Mouse (Mus musculus): Measurements from ENCODE around the gene Fibcd1. TPM values are rescaled to one million over a fixed set of nuclear protein-coding genes. Genes with fewer than 3 reads are reported as not detected.

Gene Fibcd1
- polyA plus RNA-seq, 1 experiment, result 0.20 TPM

DNA sequence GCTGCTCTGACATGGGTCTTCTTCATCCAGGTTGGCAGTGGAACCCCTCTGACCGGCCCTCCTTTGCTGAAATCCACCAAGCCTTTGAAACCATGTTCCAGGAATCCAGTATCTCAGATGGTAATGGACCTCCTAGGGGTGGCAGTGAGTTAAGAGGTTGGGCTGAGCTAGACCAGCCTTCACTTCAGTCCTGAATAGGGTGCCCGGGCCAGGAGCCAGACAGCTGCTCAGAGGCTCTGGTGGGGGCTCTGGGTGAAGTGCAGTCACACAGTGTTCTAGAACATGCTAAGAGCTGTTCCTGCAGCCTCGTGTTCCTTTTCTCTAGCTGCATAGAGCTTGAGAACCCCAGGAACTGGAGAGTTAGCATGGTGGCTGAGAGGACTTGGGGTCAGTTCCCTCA is 48.9 kb downstream of the Fibcd1 start:
- TF ChIP-seq CTCF (IDR thresholded peaks at IDR 0.05; ENCODE audit: extremely low read depth, insufficient read depth, insufficient read length, insufficient replicate concordance) (no peak), POLR2A (IDR thresholded peaks at IDR 0.05; ENCODE audit: low read depth, low read length) (no peak)
- WGBS, result 90% methylated on average over 3 of the region's 3 CpGs
- Histone ChIP-seq H3K36me3 (ENCODE audit: control insufficient read depth, insufficient read depth, low read length) (peaks cover 46% of the 10 kb centered on the region), H3K27me3 (ENCODE audit: control insufficient read depth, insufficient read depth, low read length) (no peaks in the 10 kb centered on the region), H3K4me1 (ENCODE audit: control insufficient read depth, insufficient read depth, insufficient read length) (no peaks in the 10 kb centered on the region), H3K27ac (ENCODE audit: insufficient read depth, low read length) (no peak overlapping the region), H3K4me3 (ENCODE audit: extremely low read depth, insufficient read depth, insufficient read length) (no peak overlapping the region)
- no peak for DNase-seq (ENCODE audit: low read depth in 1 of 2, low spot score in 2 of 2)

GRCm38 (mm10) chr2:31792611-31793010 is 53.2 kb downstream of the Fibcd1 start:
- TF ChIP-seq CTCF (IDR thresholded peaks at IDR 0.05; ENCODE audit: extremely low read depth, insufficient read depth, insufficient read length, insufficient replicate concordance) (no peak), POLR2A (IDR thresholded peaks at IDR 0.05; ENCODE audit: low read depth, low read length) (no peak)
- H3K4me1 ChIP-seq (ENCODE audit: control insufficient read depth, insufficient read depth, insufficient read length), result no peaks in the 10 kb centered on the region
- H3K36me3 ChIP-seq (ENCODE audit: control insufficient read depth, insufficient read depth, low read length), result peaks cover 32% of the 10 kb centered on the region
- H3K4me3 ChIP-seq (ENCODE audit: extremely low read depth, insufficient read depth, insufficient read length), result no peak overlapping the region
- 87% methylated on average over 6 of the region's 6 CpGs for WGBS
- H3K27me3 ChIP-seq (ENCODE audit: control insufficient read depth, insufficient read depth, low read length), result no peaks in the 10 kb centered on the region
- DNase-seq (ENCODE audit: low read depth in 1 of 2, low spot score in 2 of 2), result no peak
- no peak overlapping the region for H3K27ac ChIP-seq (ENCODE audit: insufficient read depth, low read length)

GRCm38 (mm10) chr2:31791260-31791659 is 54.5 kb downstream of the Fibcd1 start:
- Histone ChIP-seq H3K27me3 (ENCODE audit: control insufficient read depth, insufficient read depth, low read length) (no peaks in the 10 kb centered on the region), H3K27ac (ENCODE audit: insufficient read depth, low read length) (no peak overlapping the region), H3K36me3 (ENCODE audit: control insufficient read depth, insufficient read depth, low read length) (peaks cover 27% of the 10 kb centered on the region), H3K4me3 (ENCODE audit: extremely low read depth, insufficient read depth, insufficient read length) (no peak overlapping the region), H3K4me1 (ENCODE audit: control insufficient read depth, insufficient read depth, insufficient read length) (no peaks in the 10 kb centered on the region)
- TF ChIP-seq CTCF (IDR thresholded peaks at IDR 0.05; ENCODE audit: extremely low read depth, insufficient read depth, insufficient read length, insufficient replicate concordance) (no peak), POLR2A (IDR thresholded peaks at IDR 0.05; ENCODE audit: low read depth, low read length) (no peak)
- DNase-seq (ENCODE audit: low read depth in 1 of 2, low spot score in 2 of 2), result no peak
- 91% methylated on average over 8 of the region's 8 CpGs for WGBS

GRCm38 (mm10) chr2:31790728-31791251 is 55.0 kb downstream of the Fibcd1 start:
- peaks cover 27% of the 10 kb centered on the region for H3K36me3 ChIP-seq (ENCODE audit: control insufficient read depth, insufficient read depth, low read length)
- no peak overlapping the region for H3K4me3 ChIP-seq (ENCODE audit: extremely low read depth, insufficient read depth, insufficient read length)
- 90% methylated on average over 13 of the region's 13 CpGs for WGBS
- no peak for TF ChIP-seq CTCF (IDR thresholded peaks at IDR 0.05; ENCODE audit: extremely low read depth, insufficient read depth, insufficient read length, insufficient replicate concordance)
- no peak for TF ChIP-seq POLR2A (IDR thresholded peaks at IDR 0.05; ENCODE audit: low read depth, low read length)
- no peak overlapping the region for H3K27ac ChIP-seq (ENCODE audit: insufficient read depth, low read length)
- no peak for DNase-seq (ENCODE audit: low read depth in 1 of 2, low spot score in 2 of 2)
- no peaks in the 10 kb centered on the region for H3K27me3 ChIP-seq (ENCODE audit: control insufficient read depth, insufficient read depth, low read length)
- no peaks in the 10 kb centered on the region for H3K4me1 ChIP-seq (ENCODE audit: control insufficient read depth, insufficient read depth, insufficient read length)

GRCm38 (mm10) chr2:31789215-31789614 is 56.6 kb downstream of the Fibcd1 start:
- no peaks in the 10 kb centered on the region for H3K4me1 ChIP-seq (ENCODE audit: control insufficient read depth, insufficient read depth, insufficient read length)
- H3K36me3 ChIP-seq (ENCODE audit: control insufficient read depth, insufficient read depth, low read length), result peaks cover 23% of the 10 kb centered on the region
- WGBS, result 90% methylated on average over 2 of the region's 2 CpGs
- no peak for DNase-seq (ENCODE audit: low read depth in 1 of 2, low spot score in 2 of 2)
- H3K27me3 ChIP-seq (ENCODE audit: control insufficient read depth, insufficient read depth, low read length), result no peaks in the 10 kb centered on the region
- no peak overlapping the region for H3K27ac ChIP-seq (ENCODE audit: insufficient read depth, low read length)
- H3K4me3 ChIP-seq (ENCODE audit: extremely low read depth, insufficient read depth, insufficient read length), result no peak overlapping the region
- no peak for TF ChIP-seq POLR2A (IDR thresholded peaks at IDR 0.05; ENCODE audit: low read depth, low read length)
- no peak for TF ChIP-seq CTCF (IDR thresholded peaks at IDR 0.05; ENCODE audit: extremely low read depth, insufficient read depth, insufficient read length, insufficient replicate concordance)

DNA sequence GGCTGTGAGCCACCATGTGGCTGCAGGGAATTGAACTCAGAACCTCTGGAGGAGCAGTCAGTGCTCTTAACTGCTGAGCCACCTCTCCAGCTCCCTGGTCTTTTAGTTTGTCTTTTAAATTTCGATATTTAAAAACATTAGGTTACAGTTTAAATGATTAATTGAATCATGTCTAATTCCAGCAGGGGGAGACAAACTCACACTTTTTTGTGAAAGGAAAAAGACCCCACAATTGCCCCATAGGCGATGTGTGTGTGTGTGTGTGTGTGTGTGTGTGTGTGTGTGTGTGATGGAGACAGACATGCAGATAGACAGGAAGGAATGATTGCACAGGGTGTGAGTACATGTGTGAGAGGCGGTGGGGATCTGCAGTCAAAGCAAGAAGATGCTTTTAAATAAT is 57.6 kb downstream of the Fibcd1 start:
- no peaks in the 10 kb centered on the region for H3K27me3 ChIP-seq (ENCODE audit: control insufficient read depth, insufficient read depth, low read length)
- WGBS, result 76% methylated on average over 3 of the region's 3 CpGs
- TF ChIP-seq CTCF (IDR thresholded peaks at IDR 0.05; ENCODE audit: extremely low read depth, insufficient read depth, insufficient read length, insufficient replicate concordance) (no peak), POLR2A (IDR thresholded peaks at IDR 0.05; ENCODE audit: low read depth, low read length) (no peak)

GRCm38 (mm10) chr2:31787029-31787428 is 58.8 kb downstream of the Fibcd1 start:
- Histone ChIP-seq H3K4me1 (ENCODE audit: control insufficient read depth, insufficient read depth, insufficient read length) (no peaks in the 10 kb centered on the region), H3K4me3 (ENCODE audit: extremely low read depth, insufficient read depth, insufficient read length) (no peak overlapping the region), H3K27me3 (ENCODE audit: control insufficient read depth, insufficient read depth, low read length) (no peaks in the 10 kb centered on the region), H3K27ac (ENCODE audit: insufficient read depth, low read length) (no peak overlapping the region), H3K36me3 (ENCODE audit: control insufficient read depth, insufficient read depth, low read length) (peaks cover 20% of the 10 kb centered on the region)
- peak; percentile 90 for TF ChIP-seq CTCF (IDR thresholded peaks at IDR 0.05; ENCODE audit: extremely low read depth, insufficient read depth, insufficient read length, insufficient replicate concordance)
- no peak for TF ChIP-seq POLR2A (IDR thresholded peaks at IDR 0.05; ENCODE audit: low read depth, low read length)
- 35% methylated on average over 7 of the region's 7 CpGs for WGBS
- DNase-seq (ENCODE audit: low read depth in 1 of 2, low spot score in 2 of 2), result peak; percentile 33 to 74

More for the DNA sequence above, 57.6 kb downstream of the Fibcd1 start:
- H3K36me3 ChIP-seq (ENCODE audit: control insufficient read depth, insufficient read depth, low read length), result peaks cover 23% of the 10 kb centered on the region
- no peak overlapping the region for H3K4me3 ChIP-seq (ENCODE audit: extremely low read depth, insufficient read depth, insufficient read length)
- no peak for DNase-seq (ENCODE audit: low read depth in 1 of 2, low spot score in 2 of 2)
- H3K4me1 ChIP-seq (ENCODE audit: control insufficient read depth, insufficient read depth, insufficient read length), result no peaks in the 10 kb centered on the region
- H3K27ac ChIP-seq (ENCODE audit: insufficient read depth, low read length), result no peak overlapping the region

Data from spleen, adult 2 months (tissue).